Mouse (Mus musculus) neutrophil, adult 83 days (primary cell): Measurements from ENCODE around the gene Slpi. TPM values are rescaled to one million over a fixed set of nuclear protein-coding genes. Genes with fewer than 3 reads are reported as not detected.

Source experiments
- total RNA-seq, 2 experiments: library from RNA; stranded (reverse); gene quantifications; one replicate each; pipeline ENCODE4 v1.2.4; 2023

Gene Slpi
- 100 to 1,000 TPM; 492 to 509 TPM for total RNA-seq

DNA sequence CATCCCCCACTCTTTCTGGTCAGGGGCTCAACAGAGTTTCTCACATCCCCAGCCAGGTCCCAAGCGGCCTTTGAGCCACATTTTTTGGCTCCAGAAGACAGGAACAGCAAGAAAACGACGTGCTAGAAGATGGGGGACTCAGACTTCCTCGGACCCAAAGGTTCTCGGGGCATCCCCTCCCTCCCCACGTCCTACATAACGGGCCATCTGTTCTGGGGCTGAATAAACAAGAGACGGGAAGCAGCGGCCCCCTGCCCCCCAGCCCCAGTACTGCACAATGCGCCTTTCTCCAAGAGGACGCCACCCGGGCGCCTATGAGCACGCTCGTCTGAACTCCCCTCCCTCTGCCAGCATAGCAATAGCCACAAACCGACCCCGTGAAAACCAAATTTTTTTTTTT is at the start of gene Slpi:
TSS of gene Slpi (minus strand) at position 76 of the 400 bp plus-strand sequence.

DNA sequence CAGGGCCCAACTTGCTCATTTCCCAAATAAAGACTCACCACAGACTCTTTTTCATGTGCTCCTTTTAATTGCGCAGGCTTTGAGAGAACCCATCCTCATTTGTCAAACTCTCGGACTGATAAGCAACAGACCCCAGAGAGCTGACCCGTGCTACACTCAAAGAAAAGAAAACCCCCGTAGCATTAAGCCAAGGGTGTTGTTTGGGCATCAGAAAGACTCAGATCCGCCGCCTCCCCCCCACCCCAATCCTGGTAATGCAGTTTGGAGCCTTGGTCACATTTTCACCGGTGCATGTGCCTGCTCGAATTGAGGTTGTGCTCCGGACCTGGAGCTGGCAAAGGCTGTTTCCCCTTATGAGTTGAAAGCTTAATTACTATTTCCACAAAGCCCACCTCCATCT is 16.2 kb upstream of the Slpi start, which contains the start of gene Matn4:
TSS of gene Matn4 (minus strand) at position 101 of the 400 bp plus-strand sequence.

DNA sequence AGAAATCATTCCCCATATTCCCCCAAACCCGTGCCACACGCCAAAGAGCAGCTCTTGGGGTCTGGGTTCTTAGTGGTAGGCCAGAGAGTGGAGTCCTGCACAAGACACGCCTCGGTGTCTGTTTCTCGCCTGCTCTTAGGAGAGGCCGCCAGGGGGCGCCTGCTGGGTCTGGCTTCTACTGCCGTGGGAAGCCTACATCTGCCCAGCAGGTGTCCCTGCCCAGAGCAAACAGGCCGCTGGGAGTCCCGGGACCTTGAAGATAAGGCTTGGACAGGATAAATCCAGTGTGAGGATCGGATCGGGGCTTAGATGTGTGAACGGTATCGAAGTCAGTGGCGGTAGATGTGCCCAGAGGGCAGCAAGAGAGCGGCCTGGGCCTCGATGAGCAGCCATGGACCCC is 14.0 kb upstream of the Slpi start, which contains the start of gene Rbpjl:
TSS of gene Rbpjl (plus strand) at position 236 of the 400 bp plus-strand sequence.

DNA sequence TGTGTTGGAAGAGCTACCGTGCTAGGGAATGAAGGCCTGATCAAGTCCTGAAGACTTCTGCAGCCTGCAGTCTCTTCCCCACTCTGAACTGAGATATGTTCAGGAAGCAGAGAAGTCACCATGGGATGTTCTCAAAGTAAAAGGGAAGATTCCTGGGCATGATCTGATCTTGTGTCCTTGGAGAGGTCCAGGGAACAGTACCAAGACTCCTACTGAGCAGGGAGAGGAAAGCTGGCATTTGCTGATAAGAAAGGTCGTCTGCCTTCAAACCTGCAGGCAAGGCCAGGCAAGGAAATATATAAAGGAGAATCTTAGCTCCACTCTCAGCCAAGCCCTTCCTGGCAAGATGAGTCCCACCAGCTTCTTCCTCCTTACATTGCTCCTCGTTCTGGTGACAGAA is 56.5 kb downstream of the Slpi start, which contains the start of gene Svs5:
TSS of gene Svs5 (plus strand) at position 301 of the 400 bp plus-strand sequence.

DNA sequence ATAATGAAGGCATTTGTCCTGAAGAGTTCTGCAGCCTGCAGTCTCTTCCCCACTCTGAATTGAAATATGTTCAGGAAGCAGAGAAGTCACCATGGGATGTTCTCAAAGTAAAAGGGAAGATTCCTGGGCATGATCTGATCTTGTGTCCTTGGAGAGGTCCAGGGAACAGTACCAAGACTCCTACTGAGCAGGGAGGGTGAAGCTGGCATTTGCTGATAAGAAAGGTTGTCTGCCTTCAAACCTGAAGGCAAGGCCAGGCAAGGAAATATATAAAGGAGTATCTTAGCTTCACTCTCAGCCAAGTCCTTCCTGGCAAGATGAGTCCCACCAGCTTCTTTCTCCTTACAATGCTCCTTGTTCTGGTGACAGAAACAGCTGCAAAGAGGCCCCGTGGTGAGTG is 72.4 kb downstream of the Slpi start, which contains the start of gene Svs6:
TSS of gene Svs6 (plus strand) at position 301 of the 400 bp plus-strand sequence.

Other genes starting within 250 kb of the Slpi start
- gene Kcns1, start 218.0 kb downstream of the Slpi start, total RNA-seq = not detected
- not detected for gene Wfdc5, start 206.4 kb downstream of the Slpi start, total RNA-seq
- not detected for gene Wfdc12, start 198.5 kb downstream of the Slpi start, total RNA-seq
- not detected for gene Wfdc15a, start 189.0 kb downstream of the Slpi start, total RNA-seq
- gene Wfdc15b, start 167.4 kb downstream of the Slpi start, total RNA-seq = not detected
- gene Svs2, start 150.6 kb downstream of the Slpi start, total RNA-seq = not detected
- not detected for gene Svs3b, start 132.5 kb downstream of the Slpi start, total RNA-seq
- gene Svs4, start 110.6 kb downstream of the Slpi start, total RNA-seq = not detected
- not detected for gene Svs3a, start 99.8 kb downstream of the Slpi start, total RNA-seq
- gene Svs6, start 72.3 kb downstream of the Slpi start, total RNA-seq = not detected
- gene Svs5, start 56.4 kb downstream of the Slpi start, total RNA-seq = not detected
- gene Rbpjl, start 14.0 kb upstream of the Slpi start, total RNA-seq = not detected
- gene Matn4, start 16.1 kb upstream of the Slpi start, total RNA-seq = not detected
- gene Sdc4, start 54.8 kb upstream of the Slpi start, total RNA-seq = 1 to 10 TPM; 1.3 to 1.4 TPM
- 10 to 100 TPM; 26.3 to 27.8 TPM for gene Sys1, start 67.9 kb upstream of the Slpi start, total RNA-seq
- gene Gm20458, start 71.9 kb upstream of the Slpi start, total RNA-seq = 1 to 10 TPM in 1 of 2 experiments, not detected in 1; 1.7 TPM
- not detected for gene Trp53tg5, start 84.6 kb upstream of the Slpi start, total RNA-seq
- 1 to 10 TPM; 2.1 to 2.7 TPM for gene Dbndd2, start 97.0 kb upstream of the Slpi start, total RNA-seq
- 10 to 100 TPM; 51.9 to 55.3 TPM for gene Pigt, start 108.4 kb upstream of the Slpi start, total RNA-seq
- not detected for gene Wfdc2, start 173.3 kb upstream of the Slpi start, total RNA-seq
- gene Spint3, start 184.4 kb upstream of the Slpi start, total RNA-seq = not detected
- not detected for gene Wfdc6a, start 196.4 kb upstream of the Slpi start, total RNA-seq
- gene Eppin, start 204.5 kb upstream of the Slpi start, total RNA-seq = not detected
- not detected for gene Wfdc6b, start 224.4 kb upstream of the Slpi start, total RNA-seq
- gene Wfdc8, start 224.5 kb upstream of the Slpi start, total RNA-seq = not detected
- not detected for gene Wfdc16, start 249.7 kb upstream of the Slpi start, total RNA-seq